Mouse (Mus musculus) C2C12 (cell line): ENCODE results near the gene Dapk1.

Experiments
- CEBPB ChIP-seq: IDR thresholded peaks from one replicate; pipeline ENCODE4 v1.6.1; 2011; ENCODE audit warnings: low read depth, mild to moderate bottlenecking, control low read depth, moderate library complexity
- CTCF ChIP-seq: IDR thresholded peaks from one replicate; pipeline ENCODE4 v1.5.1; 2011; ENCODE audit not compliant: control insufficient read depth, insufficient read depth, insufficient read length
- FOSL1 ChIP-seq: IDR thresholded peaks from one replicate; pipeline ENCODE4 v1.8.0; 2011; ENCODE audit warnings: mild to moderate bottlenecking, low read length; ENCODE audit not compliant: poor library complexity, insufficient read depth, severe bottlenecking
- MYOD1 ChIP-seq: IDR thresholded peaks from one replicate; pipeline ENCODE4 v1.6.1; 2011; ENCODE audit warnings: low read depth; ENCODE audit not compliant: control insufficient read depth, insufficient read length

- TF ChIP-seq CTCF (no peak), FOSL1 (no peak), MYOD1 (no peak), CEBPB (no peak)
Measured at GRCm38 (mm10) chr13:60747201-60747600, 145.5 kb downstream of the Dapk1 start.
